Mouse (Mus musculus) R1 (cell line): ENCODE measurements around the gene Gata1.

Experiments used
- DNase-seq: peaks from one replicate; pipeline ENCODE4 v3.0.0-alpha.2; 2018; ENCODE audit warnings: low read depth, low spot score

Gene Gata1

DNA sequence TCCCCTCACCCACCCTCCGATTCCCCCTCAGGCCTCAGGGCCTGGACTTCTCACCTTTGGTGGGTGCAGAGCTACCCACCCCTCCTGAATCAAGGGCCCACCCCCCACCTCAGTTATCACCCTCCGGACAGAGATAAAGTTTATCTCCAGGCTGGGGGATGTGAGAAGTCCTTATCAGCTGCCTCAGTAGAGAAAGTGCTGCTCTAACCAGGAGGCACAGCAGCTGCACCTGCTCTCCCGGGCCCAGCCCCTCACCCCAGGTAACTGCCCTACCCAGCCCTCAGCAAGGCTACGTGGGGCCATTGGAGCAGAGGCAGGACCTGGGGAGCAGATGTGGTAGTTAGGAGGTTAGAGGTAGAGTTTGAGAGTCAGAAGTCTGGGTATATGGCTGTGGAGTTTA is 11.7 kb downstream of the Gata1 start:
- DNase-seq = no peak

DNA sequence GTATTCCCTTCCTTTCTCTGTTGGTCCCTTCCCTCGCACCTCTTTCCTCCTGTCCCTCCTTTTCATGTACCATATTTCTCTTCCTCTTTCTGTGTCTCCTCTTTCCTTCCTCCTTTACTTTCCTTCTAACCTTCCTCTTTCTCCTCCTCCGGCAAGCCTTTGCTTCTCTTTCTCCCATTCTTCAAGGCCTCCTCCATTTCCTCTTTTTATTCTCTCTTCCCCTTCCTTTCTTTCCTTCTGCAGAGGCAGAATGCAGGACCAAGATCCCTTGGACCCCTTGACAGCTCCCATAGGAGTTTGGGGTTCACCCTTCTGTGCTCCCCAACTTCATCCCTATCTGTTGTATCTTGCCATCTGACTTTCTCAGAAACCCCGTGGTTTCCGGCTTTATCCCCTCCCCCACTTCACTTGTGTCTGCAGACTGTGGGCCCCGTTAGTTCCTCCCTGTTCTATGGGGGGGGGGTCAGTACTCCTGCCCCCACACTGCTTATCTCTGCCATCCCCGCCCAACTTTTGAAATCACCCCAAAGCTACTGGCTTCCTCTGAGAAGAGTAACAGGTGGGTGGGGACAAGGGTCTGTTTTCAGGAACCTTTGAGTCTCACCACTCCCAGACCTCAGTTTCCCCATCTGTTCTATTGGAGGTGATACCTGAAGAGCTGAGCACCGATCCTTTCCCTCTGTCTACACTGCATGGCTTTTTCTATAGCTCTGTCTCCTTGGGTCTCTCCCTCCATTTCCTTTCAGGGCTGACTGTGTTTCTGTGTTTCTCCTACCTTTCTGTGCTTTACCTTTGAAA is 13.8 kb downstream of the Gata1 start:
- no peak for DNase-seq

DNA sequence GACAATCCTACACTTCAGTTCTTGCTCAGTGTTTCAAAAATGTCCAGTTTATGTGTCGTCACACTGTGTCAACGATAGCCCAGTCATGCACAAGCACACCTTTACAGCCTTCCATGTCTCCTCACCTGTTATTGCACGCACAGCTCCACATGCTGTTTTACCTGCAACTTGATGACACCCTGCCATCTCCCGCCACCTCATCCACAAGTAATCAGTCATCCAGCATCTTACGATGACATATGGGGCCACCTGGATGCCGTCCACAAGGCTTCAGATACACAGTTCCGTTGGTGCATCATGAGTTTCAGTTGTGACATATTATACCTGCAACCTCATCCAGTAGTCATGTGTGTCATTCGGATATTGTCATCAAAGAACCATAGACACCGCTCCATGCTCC is 19.0 kb downstream of the Gata1 start:
- no peak for DNase-seq

DNA sequence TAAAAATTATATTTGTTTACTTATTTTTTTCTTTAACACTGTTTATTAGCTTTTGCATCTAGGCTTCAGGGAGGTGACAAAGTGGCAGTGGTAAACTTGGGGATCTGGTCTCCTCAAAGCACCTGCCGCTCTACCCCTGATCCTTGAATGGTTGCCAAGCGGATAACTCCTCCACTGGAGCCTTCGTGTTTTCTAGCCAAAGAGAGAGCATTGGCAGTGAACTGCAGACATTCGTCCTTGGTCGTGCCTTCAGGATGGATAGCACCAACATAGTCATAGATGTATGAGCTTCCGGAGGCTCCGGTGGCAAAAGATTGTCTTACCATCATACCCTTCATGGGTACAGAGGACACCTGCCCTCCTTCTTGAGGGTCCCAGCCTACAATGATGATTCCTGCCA is 27.8 kb downstream of the Gata1 start:
- no peak for DNase-seq

DNA sequence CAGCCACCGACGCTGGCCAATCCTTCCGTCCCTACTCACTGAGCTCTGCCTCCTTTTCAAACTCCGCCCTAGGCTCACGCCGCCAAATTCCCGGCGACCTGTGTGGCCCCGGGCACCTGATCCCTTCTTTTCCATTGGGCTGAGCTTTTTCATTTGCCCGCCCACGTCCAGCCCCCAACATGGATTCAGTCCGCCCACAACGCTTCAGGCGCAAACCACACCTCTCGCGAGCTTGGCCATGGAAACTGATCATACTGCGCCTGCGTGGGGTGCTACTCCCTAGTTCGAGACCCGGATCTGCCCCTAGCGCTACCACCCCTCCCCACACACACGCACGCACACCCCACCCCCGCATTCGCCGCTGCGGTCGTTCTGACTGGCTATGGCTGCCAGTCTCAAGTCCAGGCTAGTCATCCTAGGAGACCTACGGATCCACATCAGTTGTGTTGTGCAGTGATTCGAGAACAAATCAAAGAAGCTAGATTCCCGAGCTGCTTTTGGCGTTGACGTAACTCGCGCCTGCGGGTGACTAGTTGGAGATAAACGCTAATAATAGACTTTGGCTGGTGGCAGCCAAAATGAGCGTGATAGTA is 29.9 kb downstream of the Gata1 start:
- peak; percentile 98 for DNase-seq

DNA sequence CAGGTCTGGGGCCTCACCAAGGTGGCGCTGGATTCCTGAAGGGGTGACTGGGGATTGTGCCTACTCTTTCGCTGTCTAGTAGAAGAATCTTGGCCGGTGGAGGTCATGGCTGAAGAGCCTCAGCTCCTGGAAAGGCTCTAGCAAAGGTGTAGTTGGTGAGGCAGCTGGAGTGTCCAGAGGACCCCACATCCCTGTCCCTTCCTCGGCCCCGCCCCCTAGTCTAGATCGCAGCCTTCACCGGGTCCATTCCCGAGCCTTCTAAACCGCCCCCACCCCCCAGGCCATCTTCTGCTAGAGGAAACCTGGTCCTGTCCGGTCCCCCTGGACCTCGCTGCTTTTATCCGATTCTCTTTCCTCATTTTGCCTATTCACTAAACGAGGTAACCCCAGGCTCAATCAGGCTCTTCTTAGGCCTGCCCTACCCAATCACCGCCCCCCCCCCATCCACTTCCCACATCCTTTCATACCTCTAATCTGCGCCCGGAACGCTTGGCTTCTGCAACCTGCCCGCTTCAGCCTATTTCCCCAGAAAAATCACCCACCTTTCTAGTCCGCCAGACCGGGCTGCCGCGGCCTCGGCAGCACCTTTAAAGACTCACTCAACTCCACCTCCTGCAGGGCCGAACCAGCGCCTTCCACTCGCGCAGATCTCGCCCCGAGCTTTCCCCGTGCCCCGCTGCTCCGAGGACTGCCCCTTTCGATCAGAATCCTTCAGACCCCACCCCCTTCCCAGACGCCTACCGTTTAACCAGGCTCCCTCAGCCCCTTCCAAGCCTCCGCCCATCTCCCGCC is 30.6 kb downstream of the Gata1 start, which contains the start of gene Hdac6:
Gene Hdac6 (minus strand): TSS at position 782 of the 792 bp plus-strand sequence.
- DNase-seq = no peak

DNA sequence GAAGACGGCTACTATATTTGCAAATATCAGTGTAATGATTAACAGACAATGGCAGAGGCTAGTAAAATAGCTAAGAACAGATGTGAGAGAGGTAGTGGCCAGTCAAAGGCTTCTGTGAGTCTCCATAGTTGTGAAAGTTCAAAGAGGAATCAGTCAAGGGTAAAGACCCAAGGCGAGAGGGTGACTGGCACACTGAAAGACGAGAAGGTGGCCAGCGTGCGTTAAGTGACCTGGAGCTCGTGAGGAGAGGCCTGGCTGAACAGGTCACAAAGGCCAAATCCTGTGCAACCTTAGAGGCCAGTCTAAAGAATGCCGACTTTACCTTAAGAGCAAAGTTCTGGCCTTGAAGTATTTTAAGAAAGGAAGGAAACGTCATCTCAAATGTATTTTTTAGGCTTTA is 32.3 kb downstream of the Gata1 start:
- no peak for DNase-seq

DNA sequence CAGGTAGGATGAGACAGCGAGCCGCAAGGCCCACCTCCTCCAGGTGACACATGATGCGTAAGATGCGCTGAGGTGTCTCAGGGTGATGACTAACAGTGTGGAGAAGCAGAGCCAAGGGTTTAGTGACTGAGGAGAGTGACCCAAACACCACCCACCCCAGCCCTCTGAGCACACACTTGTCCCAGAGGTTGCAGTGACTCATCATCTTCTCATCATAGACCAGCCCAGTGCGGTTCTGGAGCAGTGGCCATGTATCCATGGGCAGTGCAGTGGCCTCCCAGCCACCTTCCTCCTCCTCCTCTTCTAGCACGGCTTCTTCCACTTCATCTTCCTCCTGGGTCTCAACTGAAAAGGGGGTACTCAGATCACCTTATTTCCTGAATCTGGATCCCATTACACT is 40.2 kb downstream of the Gata1 start:
- DNase-seq = no peak

DNA sequence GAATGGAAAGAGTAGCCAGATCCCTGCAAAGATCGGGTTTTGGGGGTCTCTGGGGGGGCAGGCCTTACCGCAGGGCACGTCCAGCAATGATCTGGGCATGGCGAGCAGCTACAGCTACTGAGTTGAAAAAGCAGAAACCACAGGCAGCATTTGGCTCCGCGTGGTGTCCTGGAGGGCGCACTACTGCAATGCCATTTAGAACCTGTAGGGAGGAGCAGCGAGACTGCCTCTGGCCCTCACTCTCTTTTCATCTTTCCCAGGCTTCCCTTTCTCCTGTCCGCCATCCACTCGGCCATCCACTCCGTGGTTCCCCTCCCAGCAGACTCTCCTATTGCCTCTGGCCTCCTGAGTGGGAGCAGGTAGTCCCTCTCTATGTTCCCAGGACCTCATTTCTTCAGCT is 41.0 kb downstream of the Gata1 start:
- peak; percentile 63 for DNase-seq

DNA sequence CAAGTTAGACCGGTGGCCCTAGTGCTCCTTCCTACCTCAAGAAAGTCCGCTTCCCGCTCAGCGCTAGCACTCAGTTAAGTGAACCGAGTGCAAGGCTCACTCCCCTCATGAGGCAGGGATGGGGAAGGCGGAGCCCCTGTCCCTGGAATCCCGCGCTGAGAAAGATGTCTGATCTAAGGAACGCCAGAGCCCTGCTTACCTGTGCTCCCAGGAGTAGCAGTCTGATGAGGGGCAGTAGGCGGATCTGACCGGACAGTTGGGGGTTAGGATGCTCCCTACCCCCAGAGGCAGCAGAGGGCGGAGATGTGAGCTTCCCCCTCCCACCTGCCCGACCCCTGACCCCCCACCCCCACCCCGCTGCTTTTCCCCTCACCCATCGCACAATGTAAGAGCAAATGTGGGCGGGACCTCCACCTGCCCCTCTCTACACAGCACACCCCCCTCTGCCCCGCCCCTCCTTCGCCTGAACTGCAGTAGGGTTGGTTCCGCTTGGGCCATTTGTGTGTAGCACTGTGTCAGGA is 49.5 kb downstream of the Gata1 start, which contains the start of gene Eras:
Gene Eras (minus strand): TSS at position 338 of the 521 bp plus-strand sequence.
- peak; percentile 88 for DNase-seq

DNA sequence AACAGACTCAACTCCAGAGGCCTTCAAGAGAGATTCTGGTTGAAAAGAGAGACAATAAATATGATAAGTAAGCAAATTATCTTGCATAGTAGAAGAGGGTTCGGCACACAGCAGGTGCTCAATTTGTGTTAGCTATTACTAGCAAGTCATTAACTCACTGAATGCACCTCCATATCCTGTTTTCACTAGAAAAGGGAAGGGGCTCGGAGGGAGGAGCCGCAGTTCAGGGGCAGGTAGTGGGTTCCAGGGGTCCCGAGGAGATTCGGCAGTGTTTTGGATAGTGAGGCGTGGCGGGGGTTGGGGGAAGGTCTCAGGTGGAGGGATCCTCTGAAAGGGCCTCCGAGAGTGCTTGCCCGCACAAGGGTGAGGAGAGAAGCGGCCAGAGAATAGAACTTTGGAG is 50.8 kb downstream of the Gata1 start:
- peak; percentile 92 for DNase-seq

DNA sequence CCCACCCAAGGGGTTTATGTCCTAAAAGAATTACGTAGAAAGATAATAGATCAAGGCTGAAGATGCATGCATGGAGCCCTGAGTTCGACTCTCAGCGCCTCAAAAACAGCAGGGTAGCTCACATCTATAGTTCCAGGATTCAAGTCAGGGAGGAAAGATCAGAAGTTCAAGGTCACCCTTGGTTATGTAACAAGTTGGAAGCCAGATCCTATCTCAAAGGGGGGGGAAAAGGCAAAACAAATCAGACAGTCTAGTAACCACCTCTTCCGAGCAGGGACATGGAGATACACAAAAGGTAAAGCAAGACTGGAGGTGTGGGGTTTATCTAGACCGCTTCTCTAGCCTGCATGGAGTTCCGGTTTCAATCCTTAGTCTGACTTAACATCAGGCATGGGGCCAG is 51.6 kb downstream of the Gata1 start:
- DNase-seq = peak; percentile 93

DNA sequence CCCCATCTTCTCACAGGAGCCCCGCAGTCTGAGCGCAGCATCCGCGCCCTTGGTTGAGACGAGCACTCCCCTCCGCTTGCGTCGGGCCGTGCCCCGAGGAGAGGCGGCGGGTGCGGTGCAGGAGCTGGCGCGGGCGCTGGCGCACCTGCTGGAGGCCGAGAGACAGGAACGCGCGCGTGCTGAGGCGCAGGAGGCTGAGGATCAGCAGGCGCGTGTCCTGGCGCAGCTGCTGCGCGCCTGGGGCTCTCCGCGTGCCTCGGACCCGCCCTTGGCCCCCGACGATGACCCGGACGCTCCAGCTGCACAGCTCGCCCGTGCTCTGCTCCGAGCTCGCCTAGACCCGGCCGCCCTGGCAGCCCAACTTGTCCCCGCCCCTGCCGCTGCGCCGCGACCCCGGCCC is 55.8 kb downstream of the Gata1 start:
- DNase-seq = peak; percentile 36

DNA sequence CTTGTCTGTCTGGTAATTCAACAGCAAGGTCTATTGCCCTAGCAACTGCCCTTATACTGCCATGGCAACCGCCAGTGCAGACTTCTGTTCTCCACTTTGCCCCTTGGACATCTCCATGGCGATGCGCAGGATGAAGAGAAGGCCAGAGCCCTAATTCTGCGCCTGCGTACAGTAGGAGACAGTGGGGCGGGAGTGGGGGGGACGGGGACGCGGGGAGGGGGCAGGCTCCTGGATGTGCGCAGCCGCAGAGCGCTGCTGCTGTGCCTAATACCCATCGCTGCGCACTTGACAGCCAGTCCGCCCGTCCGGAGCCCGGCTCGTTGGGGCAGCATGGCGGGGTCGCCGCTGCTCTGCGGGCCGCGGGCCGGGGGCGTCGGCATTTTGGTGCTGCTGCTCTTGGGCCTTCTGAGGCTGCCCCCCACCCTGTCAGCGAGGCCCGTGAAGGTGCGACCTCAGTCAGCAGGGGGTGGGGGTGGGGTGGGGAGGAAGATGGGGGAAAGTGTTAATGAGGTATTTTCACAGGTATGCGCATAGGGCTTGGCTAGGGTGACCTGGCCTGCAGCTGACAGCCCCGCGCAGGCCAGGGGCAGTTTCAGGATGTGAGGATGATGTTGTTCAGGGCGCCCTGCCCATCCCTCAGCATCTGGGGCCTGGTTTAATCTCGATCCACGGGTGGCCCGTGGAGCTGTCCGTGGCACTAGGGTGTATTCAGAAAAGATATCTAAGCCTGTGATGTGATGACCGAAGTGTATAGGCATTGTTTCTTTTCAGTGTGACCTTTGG is 58.1 kb downstream of the Gata1 start, which contains the start of gene Pcsk1n:
Gene Pcsk1n (plus strand): TSS at position 222 of the 783 bp plus-strand sequence.
- DNase-seq = peak; percentile 89

DNA sequence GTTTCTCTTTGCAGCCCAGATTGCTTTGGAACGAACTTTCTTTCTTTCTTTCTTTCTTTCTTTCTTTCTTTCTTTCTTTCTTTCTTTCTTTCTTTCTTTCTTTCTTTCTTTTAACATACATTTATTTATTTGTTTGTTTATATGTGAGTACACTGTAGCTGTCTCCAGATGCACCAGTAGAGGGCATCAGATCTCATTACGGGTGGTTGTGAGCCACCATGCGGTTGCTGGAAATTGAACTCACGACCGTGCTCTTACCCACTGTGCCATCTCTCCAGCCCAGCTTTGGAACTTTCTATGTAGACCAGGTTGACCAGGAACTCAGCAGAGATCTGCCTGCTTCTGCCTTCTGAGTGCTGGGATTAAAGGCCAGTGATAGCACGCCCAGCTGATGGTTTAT is 59.9 kb downstream of the Gata1 start:
- DNase-seq = peak; percentile 28

DNA sequence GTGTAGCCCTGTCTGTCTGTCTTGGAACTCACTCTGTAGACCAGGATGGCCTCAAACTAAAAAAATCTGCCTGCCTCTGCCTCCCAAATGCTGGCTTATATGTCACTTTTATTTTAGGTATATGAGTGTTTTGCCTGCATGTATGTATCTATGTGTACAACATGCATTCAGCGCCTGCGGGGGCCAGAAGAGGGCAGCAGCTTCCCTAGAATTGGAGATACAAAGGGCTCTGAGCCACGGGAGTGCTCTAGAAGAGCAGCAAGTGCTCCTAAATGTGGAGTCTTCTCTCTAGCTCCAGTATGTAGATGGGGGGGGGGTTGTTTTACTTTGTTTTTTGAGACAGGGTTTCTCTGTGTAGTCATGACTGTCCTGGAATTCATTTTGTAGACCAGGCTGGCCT is 62.2 kb downstream of the Gata1 start:
- DNase-seq = peak; percentile 19

DNA sequence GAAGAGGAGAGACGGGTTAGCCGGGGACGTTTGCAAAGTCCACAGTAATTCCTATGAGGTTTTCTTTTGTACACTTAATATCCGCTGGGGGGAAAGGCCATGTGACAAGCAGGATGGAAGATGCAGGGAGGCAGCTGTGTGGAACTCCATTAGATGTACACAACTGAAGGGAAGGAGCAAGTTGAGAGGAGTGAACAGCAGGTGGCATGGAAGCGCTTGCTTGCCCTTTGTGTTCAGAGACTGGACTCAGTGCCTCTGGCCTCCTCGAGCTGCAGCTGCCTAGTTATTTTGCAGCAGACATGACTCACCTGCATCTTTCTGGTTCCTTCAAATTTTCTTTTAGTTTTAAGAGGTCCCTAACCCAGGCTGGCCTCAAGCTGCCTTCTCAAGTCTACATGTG is 67.4 kb downstream of the Gata1 start:
- DNase-seq = peak; percentile 50
